Mouse (Mus musculus) embryo, embryonic 11.5 days (tissue): Measurements from ENCODE around the gene Aifm2.

Source experiments
- DNase-seq: peaks from one replicate; pipeline ENCODE4 v3.0.0-alpha.2; 2012; ENCODE audit warnings: low read depth, low spot score

Aifm2 gene

DNA sequence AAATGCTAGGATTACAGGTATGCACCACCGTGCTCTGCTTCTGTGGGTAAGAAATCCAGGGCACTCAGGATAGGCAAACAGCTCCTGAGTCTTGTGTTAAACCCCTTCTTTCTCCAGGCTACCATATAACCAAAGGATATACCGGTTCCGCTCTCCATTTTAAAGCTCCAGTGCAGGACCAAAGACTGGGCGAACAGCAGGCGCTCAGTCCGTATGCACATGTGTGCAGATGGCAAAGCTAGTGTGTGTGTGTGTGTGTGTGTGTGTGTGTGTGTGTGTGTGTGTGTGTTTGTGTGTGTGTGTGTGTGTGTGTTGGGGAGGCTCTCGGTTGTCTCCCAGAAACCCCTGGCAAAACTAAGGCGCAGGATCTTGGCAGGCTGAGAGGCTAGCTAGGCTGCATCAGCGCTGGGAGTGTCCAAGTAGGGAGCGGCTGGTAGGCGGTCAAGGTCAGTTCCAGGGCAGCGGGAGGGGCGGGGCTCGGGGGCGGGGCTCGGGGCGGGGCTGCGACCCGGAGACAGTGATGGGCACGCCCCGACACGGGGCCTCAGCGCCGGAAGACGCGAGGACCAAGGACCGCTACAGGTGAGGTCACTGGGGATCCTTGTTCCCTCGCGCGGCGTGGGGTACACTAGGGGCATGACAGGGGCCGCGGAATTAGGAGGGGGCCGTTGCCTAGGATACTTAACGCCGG is at the start of gene Aifm2:
Gene Aifm2 (plus strand): TSS at position 493 of the 691 bp plus-strand sequence.
- peak; percentile 31 for DNase-seq

DNA sequence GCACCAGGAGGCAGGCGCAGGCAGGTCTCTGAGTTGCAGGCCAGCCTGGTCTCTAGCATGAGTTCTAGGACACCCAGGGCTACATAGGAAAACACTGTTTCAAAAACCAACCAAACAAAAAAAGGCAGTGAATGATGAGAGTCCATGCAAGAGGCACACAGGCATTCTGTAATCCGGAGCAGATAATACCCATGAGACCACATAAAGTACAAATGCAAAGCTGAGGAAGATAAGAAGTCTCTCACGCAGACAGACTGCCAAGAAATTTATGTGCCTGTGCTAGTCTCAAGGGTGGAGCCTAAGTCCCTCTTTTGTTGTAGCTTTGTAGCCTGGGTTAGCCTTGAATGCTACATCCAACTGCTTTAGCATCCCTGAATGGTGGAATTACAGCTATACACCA is 49.4 kb upstream of the Aifm2 start:
- DNase-seq: no peak

DNA sequence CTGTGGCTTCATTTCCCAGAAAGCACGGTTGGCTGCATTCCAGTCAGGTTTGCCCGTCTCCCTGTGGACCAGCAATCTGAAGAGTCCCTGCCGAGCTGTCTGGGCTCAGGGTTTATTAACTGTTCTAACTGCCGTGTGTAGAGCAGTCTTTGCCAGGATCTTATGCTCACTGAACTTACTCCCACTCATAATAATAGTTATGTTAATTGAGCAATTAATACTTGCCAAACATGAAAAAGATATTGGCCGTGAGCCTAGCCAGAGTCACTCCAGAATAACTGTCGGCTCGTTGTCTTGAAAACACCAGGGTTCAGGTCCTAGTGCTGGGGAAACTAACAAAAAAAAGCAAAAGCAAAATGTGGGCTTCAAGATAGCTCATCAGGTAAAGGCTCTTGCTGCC is 45.8 kb upstream of the Aifm2 start:
- DNase-seq: no peak

DNA sequence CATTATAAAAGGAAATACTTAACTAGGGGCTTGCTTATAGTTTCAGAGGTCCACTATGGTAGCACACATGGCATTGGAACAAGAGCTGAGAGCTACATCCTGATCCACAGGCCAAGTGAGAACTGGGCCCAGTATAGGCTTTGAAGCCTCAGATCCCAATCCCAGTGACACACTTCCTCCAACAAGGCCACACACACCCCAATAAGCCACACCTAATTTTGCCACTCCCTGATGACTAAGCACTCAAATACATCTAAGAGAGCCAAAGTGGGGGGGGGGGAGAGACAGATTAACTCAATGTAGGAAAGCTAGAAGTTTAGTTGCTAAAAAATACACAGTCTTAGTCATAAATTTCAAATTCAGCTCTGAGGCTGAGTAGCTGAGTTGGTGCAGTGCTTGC is 45.2 kb upstream of the Aifm2 start:
- DNase-seq: no peak

DNA sequence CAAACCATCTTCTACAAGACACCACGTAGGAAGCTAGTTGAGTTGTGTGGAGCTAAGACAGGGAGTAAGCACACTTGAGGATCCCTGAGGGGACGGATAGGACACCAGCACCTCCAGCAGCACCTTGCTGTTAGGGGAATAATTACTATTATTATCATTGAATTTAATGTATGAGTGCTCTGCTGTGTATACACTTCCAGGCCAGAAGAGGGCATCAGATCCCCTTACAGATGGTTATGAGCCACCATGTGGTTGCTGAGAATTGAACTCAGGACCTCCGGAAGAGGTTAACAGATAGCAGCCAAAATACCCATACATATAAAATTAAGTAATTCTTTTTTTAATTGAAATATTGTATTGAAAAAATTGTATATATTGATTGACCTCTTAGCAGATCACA is 44.3 kb upstream of the Aifm2 start:
- no peak for DNase-seq

DNA sequence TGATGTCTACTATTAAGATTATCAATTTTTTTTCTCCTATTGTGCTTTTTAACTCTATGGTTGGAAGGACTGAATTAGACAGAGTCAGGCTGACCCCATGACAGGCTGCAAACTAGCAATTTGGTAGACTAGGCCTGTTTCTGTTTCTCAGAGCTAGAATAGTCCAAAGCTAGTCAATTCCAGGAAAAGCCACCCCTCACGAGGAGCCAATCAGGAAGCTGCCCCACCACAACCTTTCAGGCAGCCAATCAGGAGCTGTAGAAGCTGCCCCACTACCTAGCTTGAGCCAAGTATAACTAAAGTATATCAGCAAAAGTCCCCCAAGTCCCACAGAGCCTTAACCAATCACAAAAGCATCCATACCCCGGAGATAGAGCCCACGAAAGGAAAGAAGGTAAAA is 39.1 kb upstream of the Aifm2 start:
- DNase-seq: no peak

DNA sequence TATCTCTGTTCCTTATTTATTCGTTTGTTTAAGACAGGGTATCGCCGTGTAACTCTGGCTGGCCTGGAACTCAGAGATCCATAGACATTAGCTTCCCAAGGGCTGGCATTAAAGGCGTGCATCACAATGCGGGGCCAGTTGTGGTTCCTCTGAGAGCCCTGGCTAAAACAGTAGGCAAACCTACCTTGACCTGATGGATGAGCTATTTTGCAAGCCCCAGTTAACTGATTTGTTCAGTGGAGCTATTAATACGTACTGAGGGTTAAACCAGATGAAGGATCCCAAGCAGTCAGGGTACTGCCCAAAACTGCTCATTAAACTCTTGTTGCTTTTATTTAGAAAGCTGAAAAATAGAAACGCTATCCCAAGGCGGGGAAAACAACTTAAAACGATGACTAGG is 35.5 kb upstream of the Aifm2 start:
- DNase-seq: no peak

DNA sequence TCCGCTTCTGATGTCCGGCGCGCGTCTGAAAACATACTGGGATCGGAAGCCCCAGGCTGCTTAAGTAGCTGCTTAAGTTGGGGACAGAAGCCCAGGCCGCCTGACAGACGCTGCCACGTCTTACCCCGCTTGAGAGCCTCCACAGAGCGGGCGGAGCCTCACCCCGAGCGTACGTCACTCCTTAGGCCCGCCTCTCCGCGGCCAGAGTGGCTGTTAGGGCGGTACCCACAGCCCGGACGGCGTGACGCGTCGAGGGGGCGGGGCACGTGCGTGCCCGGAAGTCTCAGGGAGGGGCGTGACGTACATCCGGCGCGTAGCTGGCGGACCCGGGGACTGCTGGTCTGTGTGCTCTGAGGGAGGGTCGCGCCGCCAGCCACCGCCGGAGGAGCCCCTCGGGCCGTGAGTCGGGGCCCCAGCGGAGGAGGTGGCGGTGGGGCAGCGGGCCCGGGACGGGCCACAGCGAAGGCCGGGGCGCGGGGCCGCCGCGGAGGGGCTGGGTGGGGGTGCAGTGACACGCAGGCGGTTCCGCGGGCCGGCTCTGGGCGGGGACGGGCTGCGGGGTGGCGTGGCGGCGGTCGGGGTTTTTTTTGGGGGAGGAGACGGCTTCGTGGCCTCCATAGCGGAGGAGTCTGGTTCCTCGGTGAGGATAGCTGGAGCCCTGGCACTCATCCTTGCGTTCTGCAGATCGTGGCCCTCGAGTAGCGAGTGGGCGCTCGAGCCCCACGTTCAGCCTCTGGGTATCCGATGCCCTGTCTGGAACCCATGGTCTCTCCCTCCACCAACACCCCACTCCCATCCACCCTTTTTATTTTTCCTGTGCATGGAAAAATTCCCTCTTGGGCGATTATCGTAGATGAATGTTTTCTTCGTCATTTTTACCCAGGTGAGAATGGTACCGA is 34.8 kb upstream of the Aifm2 start, which contains the start of gene Sar1a:
Gene Sar1a (plus strand): TSS at position 285 of the 899 bp plus-strand sequence.
- DNase-seq: peak; percentile 96

DNA sequence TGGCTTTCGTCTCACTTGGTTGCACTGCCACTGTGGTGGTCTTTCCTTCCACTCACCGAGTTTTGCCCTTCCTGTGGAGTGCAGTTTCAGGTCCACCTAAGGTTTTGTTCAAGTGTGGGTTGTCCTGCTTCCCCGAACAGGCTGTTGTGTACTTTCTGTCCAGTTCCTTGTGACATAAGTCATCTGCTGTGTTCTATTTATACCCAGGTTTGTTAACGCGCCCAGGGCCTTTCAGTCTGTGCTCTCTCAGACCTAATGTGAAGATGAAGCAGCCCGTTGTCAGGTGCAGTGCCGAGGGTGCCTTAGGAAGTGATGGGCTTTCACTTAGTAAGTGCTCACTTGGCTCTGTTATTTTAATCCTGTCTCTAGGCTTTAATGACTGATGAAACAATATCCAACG is 25.7 kb upstream of the Aifm2 start:
- DNase-seq: no peak

DNA sequence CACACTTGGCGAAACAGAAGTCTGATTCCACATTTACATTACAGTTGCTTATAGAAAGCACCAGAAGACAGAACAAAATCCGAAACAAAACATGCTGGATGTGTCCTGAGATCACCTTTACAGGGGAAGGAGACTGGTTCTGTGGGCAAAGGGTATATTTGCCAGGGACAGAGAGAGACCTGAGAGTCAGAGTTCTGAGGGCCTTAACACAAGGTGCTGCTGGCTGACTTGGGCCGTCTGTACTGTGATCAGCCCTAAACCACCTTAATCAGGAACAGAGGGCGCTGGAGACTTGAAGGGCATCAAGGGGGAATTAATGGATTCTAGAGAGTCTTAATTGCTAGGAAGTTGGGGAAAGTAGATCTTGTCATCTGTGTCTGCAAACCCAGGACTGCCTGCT is 21.5 kb upstream of the Aifm2 start:
- DNase-seq: no peak

DNA sequence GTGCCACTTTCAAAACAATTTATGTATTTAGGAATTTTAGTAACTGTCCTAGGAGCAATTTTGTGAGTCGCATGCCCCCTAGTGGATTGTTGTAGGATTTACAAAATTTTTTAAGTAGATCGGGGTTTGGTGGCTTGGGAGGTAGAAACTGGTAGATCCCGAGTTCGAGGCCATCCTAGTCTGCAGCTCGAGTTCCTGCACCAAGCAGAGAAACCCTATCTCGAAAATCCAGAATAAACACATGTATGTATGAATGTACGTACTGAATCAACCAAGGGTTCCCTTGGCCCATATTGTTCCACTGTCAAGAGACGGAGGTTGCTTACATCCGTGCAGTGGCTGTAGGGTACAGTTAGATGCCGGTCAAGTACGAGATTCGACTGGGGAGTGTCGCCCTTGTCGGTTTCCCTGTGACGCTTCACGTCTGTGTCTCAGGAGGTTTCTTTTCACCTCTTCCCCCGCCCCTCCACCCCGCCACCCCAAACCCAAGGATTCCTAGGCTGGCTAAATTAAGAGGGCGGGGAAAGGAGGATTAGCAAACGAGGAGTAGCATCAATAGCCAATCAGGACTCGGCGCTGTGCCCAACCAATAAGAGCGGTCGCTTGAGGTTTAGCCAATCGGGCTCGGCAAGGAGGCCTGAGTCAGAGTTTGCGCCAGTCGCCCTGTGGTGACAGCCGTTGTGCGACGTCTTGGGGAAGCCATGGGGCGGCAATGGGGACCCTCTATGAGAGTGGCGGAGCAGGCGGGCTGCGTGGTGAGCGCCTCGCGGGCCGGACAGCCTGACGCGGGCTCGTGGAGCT is 20.0 kb upstream of the Aifm2 start, which contains the start of gene Tysnd1:
Gene Tysnd1 (plus strand): TSS at position 645 of the 801 bp plus-strand sequence.
- DNase-seq: peak; percentile 92

DNA sequence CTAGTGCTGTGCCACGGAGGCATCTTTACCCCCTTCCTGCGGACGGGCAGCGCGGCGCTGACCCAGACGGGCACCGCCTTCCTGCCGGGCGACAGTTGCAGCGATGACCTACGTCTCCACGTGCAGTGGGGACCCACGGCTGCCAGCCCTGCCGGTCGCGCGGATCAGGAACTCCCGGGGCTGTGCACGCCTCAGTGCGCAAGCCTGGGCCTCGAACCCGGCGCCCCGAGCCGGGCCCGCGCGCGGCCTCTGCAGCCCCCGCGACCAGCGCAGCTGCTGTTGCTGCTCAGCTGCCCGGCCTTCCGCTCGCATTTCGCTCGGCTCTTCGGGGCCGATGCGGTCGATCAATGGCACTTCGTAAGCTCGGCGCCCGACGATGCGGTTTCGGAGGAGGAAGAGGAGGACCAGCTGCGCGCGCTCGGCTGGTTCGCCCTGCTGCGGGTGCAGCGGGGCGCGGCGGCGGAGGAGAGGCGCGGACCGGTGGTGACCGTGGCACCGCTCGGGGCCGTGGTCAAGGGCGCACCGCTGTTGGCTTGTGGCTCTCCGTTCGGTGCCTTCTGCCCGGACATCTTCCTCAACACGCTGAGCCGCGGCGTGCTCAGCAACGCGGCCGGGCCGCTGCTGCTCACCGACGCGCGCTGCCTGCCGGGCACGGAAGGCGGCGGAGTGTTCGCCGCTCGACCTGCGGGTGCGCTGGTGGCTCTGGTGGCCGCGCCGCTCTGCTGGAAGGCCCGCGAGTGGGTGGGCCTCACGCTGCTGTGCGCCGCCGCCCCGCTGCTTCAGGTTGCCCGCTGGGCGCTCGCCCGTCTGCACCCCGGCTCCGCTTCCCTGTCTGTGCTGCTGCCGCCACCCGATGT is 19.1 kb upstream of the Aifm2 start:
- no peak for DNase-seq

DNA sequence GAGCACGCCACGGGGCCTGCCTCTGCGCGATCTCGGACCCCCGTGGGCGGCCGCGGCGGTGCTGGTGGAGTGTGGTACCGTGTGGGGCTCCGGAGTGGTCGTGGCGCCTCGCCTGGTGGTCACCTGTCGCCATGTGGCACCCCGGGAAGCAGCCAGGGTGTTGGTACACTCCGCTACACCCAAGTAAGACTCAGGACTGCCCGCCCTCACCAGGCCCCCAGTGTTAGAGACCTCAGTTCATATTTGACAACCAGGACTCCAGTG is 18.6 kb upstream of the Aifm2 start:
- no peak for DNase-seq

DNA sequence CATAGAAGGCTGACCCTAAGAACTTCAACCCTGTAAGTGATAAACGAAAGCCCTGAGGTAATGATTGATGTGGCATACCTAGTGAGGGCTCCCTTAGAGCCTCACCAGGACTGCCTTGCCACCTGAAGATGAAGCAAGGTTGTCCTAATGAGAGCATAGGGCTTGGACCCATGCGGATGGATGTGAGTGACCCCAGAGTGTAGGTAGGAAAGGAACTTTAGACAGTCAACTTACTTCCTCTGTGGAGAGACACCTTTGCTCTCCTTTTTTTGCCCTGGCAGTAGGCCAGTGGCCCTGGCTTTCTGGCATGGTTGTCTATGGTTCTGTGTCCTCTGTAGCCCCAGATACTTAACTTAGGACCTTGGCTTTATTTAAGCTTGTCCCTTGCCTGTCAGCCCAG is 18.0 kb upstream of the Aifm2 start:
- DNase-seq: no peak

DNA sequence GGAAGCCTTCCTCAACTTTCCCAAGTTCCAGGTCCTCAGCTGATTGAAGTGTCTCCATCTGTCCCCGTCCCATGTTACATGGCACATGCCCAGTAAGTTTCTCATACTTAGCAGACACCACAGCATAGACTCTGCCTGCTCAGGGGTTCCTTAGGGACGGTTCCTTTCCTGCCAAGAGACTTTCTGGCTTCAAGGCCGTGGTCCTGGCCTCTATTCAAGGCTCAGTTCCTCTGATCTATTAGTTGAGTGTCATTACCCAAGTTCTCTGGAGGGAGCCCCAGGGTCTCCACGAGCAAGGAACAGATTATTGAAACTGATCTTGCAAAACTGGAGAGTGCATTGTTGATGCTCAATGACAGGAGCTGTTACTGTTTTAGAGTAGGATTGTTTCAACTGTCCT is 10.4 kb upstream of the Aifm2 start:
- DNase-seq: no peak

DNA sequence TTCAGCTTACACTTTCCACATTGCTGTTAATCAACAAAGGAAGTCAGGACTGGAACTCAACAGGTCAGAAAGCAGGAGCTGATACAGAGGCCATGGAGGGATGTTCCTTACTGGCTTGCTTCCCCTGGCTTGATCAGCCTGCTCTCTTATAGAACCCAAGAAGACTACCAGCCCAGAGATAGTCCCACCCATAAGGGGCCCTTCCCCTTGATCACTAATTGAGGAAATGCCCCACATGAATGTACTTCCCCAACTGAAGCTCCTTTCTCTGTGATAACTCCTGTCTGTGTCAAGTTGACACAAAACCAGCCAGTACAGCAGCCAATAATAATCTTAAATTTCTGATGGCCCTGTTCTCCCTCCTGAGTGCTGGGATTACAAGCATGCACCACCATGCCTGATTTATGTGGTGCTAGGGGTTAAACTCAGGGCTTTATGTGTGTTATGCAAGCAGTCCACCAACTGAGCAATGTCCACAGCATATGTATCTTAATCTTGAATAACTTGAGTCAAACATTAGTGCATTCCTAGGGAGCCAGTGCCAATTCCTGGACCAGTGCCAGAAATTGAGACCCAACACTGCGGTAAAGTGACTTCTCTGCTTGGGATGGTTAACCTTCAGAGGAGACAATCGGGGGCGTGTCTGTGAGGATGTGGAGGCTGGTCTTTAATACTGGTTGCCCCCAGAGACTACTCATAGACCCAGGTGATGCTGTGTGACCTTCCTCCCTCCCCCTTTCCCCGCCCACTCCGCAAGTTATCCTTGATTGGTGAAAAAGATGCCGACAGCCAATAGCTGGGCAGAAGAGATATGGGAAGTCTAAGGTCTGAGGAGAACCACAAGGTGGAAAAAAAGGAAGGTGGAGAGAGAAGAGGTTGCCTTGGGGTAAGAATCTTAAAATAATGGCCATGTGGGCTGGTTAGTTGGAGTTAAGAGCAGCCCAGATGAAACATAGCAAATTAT is 8.4 kb upstream of the Aifm2 start:
- DNase-seq: no peak

DNA sequence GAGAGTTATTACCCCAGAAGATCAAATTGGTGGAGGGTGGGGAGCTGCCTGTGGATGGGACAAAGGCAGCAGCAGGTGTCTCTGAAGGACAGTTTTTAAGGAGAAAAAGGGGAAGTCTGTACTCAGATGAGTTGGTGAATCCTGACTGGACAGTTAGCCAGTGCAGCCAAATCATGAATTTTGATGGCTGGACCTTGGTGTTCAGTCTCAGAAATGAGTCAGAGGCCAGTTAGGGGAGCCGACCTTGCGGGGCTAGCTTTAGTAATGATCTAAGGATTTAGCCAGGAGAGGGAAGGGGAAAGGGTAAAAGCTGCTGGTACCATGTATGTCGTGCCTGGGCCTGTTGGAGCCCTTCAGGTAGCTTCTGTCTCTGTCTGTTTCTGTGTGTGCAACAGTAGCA is 1.5 kb upstream of the Aifm2 start:
- no peak for DNase-seq

DNA sequence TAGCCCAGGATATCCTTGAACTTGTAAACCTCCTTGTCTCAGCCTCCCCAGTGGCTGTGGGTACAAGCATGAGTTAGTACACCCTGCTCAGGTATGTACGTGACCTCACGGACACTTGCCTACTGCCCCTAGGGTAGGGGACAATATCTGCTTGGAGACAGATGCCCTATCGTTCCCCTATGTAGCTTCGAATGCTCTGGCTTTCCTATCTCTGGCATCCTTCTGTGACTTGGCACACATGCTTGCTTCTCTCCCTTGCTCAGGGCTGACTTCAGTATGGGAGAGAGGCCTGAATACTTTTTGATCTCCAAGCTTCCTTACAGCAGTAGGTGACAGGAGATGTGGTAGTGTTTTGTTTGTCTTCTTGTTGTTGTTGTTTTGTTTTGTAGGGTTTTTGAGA is 917 bp upstream of the Aifm2 start:
- no peak for DNase-seq

DNA sequence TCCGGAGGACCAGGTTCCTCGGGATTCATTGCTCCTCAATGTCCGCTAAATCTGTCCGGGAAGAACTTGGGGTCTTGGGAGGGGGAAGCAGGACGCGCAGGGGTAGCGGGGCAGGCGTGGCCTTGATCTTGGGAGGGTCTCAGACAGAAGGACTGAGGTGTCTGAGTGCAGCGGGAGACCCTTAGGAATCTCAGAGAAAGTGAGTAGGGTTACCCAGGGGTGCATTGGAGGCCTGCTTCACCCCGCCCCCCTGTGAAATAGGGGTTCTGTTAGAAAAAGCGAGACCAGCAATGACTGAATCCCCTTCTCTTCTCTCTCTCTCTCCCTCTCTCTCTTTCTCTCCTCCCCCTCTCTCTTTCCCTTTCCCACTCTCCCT is 387 bp downstream of the Aifm2 start:
- DNase-seq: no peak
